ENCODE assay signal across 18 mouse cellular contexts in the genomic region with DNA sequence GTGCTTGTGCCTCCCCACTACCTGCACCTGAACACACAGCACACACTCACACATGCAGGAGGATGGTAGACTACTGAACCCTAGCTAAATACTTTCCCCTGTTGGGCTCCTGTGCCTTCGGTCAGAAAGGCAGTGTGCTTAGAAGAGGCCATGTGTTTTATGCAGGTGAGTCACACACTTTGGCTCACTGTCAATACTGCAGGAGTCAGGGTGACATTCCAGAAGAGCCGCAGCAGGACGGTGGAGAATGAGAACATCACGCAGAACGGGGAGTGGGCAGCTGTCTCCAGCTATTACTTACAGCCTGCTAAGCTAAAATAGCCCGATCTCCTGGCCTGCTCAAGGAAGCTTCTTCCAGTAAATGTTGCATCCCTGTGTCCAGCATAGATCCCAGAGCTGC. TPM values are rescaled to one million over a fixed set of nuclear protein-coding genes. Genes with fewer than 3 reads are reported as not detected.
DNase-seq lines count a peak whose midpoint lies in the region; ATAC-seq lines count a peak whose summit lies in the region.
"Had no signal": no experiment of that assay in that cellular context is flagged by ENCODE, and none has a peak within 500 bp of the region (broad histone marks: within the 10 kb centered on the region; RNA-seq: fewer than 3 reads in every experiment).

No protein-coding gene starts in this region.

- H3K27me3 ChIP-seq in kidney, embryonic 15.5 days = no peaks in the 10 kb centered on the region
- no peaks in the 10 kb centered on the region for H3K27me3 ChIP-seq in kidney, embryonic 14.5 days (ENCODE audit: control insufficient read depth, insufficient read depth, low read length)
- no peaks in the 10 kb centered on the region for H3K27me3 ChIP-seq in neural tube, embryonic 15.5 days (replicated peaks)
- H3K27me3 ChIP-seq: embryonic facial prominence, embryonic 13.5 days had no signal

- DNase-seq in cerebellum, adult 9-11 months = peak; percentile 7
- no peak for DNase-seq in cerebellum, postnatal 10 days
- peak; percentile 87 for DNase-seq in Muller cell, postnatal 12 days (ENCODE audit: inconsistent ontology term)
- DNase-seq in adrenal gland, postnatal 36 days = peak; percentile 64 to 66
- DNase-seq in thymus, postnatal 4 days = no peak
- DNase-seq: cerebellum, adult 11-12 months; heart, adult 18-20 months; kidney, postnatal 36 days; liver; lung, adult 2 months had no signal

- H3K36me3 ChIP-seq in kidney, embryonic 15.5 days = no peaks in the 10 kb centered on the region
- H3K36me3 ChIP-seq in kidney, embryonic 14.5 days (ENCODE audit: control insufficient read depth, insufficient read depth, low read length) = no peaks in the 10 kb centered on the region
- no peaks in the 10 kb centered on the region for H3K36me3 ChIP-seq in neural tube, embryonic 15.5 days
- H3K36me3 ChIP-seq: embryonic facial prominence, embryonic 13.5 days had no signal

- no peaks in the 10 kb centered on the region for H3K9me3 ChIP-seq in kidney, embryonic 15.5 days (replicated peaks)
- no peaks in the 10 kb centered on the region for H3K9me3 ChIP-seq in kidney, embryonic 14.5 days (ENCODE audit: control insufficient read depth, low read length)
- H3K9me3 ChIP-seq in neural tube, embryonic 15.5 days (replicated peaks) = no peaks in the 10 kb centered on the region
- H3K9me3 ChIP-seq: embryonic facial prominence, embryonic 13.5 days had no signal

- no peak overlapping the region for H3K27ac ChIP-seq in kidney, embryonic 15.5 days
- H3K27ac ChIP-seq in kidney, embryonic 14.5 days (ENCODE audit: low read depth, low read length) = no peak overlapping the region
- H3K27ac ChIP-seq in neural tube, embryonic 15.5 days (replicated peaks) = no peak overlapping the region
- H3K27ac ChIP-seq: embryonic facial prominence, embryonic 13.5 days; hindbrain, embryonic 14.5 days had no signal

- 0 out of 2 replicates have a peak, but pooled peaks have one; percentile 18 for ATAC-seq in kidney, embryonic 15.5 days (replicated peaks; ENCODE audit: low FRiP score)
- ATAC-seq in kidney, embryonic 14.5 days (ENCODE audit: low FRiP score, low TSS enrichment) = no peak
- ATAC-seq in neural tube, embryonic 15.5 days (ENCODE audit: low FRiP score) = no peak
- ATAC-seq: intestine, postnatal 0 days had no signal

- H3K4me3 ChIP-seq in kidney, embryonic 15.5 days (replicated peaks) = no peak overlapping the region
- no peak overlapping the region for H3K4me3 ChIP-seq in kidney, embryonic 14.5 days (ENCODE audit: low read length)
- no peak overlapping the region for H3K4me3 ChIP-seq in neural tube, embryonic 15.5 days (replicated peaks)
- H3K4me3 ChIP-seq: embryonic facial prominence, embryonic 13.5 days had no signal

- no peak overlapping the region for H3K9ac ChIP-seq in kidney, embryonic 15.5 days
- H3K9ac ChIP-seq in kidney, embryonic 14.5 days (ENCODE audit: low read depth, low read length) = no peak overlapping the region
- no peak overlapping the region for H3K9ac ChIP-seq in neural tube, embryonic 15.5 days (replicated peaks)
- H3K9ac ChIP-seq: embryonic facial prominence, embryonic 13.5 days; hindbrain, embryonic 14.5 days had no signal

- WGBS in kidney, embryonic 15.5 days = 69% methylated on average over 6 of the region's 6 CpGs
- WGBS in kidney, embryonic 14.5 days = 79% methylated on average over 6 of the region's 6 CpGs
- WGBS in neural tube, embryonic 15.5 days = 85% methylated on average over 6 of the region's 6 CpGs

- no peak overlapping the region for H3K4me2 ChIP-seq in kidney, embryonic 15.5 days
- no peak overlapping the region for H3K4me2 ChIP-seq in kidney, embryonic 14.5 days (replicated peaks; ENCODE audit: low read depth, low read length)
- no peak overlapping the region for H3K4me2 ChIP-seq in neural tube, embryonic 15.5 days
- H3K4me2 ChIP-seq: embryonic facial prominence, embryonic 13.5 days; hindbrain, embryonic 14.5 days had no signal

- H3K4me1 ChIP-seq in kidney, embryonic 15.5 days = no peaks in the 10 kb centered on the region
- H3K4me1 ChIP-seq in kidney, embryonic 14.5 days (ENCODE audit: control insufficient read depth, insufficient read depth, low read length) = no peaks in the 10 kb centered on the region
- no peaks in the 10 kb centered on the region for H3K4me1 ChIP-seq in neural tube, embryonic 15.5 days
- H3K4me1 ChIP-seq: embryonic facial prominence, embryonic 13.5 days had no signal

RNA-seq across cellular contexts. Expression of gene Adra1b, which starts 32.5 kb away (rescaled TPM):
- 0.73 and 0.96 TPM in 2 replicates for polyA plus RNA-seq in kidney, embryonic 15.5 days (2015; fragmentation: Nextera tagmentation; extraction: Ambion mirVana)
- polyA plus RNA-seq in kidney, embryonic 14.5 days (2014; fragmentation: Nextera tagmentation; extraction: Ambion mirVana) = 0.39 and 0.73 TPM in 2 replicates
- total RNA-seq in adrenal gland, postnatal 36 days (2021) = 1 to 10 TPM; 2.7 to 2.9 TPM
- polyA plus RNA-seq in neural tube, embryonic 15.5 days (2015; fragmentation: Nextera tagmentation; extraction: Ambion mirVana) = 12.2 and 16.4 TPM in 2 replicates
- total RNA-seq: megakaryocyte-erythroid progenitor cell, adult 5-6 weeks; MEL had no signal

Comparison
In these comparisons a context has a peak if more than half of its experiments do, and no peak if none do; other contexts are left out.
1. DNase-seq: peak in cerebellum, adult 9-11 months (single experiment), Muller cell, postnatal 12 days (single experiment) and adrenal gland, postnatal 36 days (2 of 2); none in cerebellum, postnatal 10 days (0 of 2) and thymus, postnatal 4 days (single experiment).